Mouse (Mus musculus): ENCODE results near the gene Gm7173.
A peak's percentile ranks its signal among the peaks of the same experiment; 100 is the strongest.

Gm7173 gene

DNA sequence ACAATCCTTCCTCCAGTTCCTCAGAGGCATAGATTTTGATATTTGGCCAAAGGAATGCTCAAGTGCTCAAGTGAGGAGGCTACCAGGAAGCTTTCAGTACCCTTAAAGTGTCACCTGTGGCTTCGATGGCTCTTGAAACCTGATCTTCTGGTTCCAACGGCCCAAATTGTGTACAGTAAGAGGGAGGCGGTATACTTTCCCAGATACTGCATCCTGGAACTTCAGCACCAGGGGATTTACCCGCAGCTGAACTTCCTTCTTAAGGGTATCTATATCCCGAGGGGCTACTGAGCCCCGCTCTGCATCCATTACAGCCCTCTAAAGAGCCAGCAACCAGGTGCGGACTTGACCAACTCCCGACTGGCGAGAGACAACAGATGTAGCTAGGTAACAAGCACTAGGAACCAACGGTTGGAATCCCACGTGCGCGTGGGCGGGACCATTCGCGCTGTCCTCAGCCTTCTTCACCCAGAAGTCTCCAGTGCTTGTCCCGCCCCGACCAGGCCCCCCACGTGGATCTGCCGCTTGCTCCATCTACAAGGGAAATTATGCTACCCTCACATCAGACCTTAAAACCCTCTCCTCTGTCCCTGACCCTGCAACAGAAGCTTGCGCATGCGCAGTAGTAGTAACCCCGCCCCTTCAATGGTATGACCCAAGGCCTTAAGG, at the start of gene Gm7173:
Gm7173 (minus strand) TSS at position 309 of the 669 bp plus-strand sequence.
- peak in 1 of 2 experiments; percentile 1 for DNase-seq (ENCODE audit: low spot score in 2 of 2)

GRCm38 (mm10) chrX:79517646-79518016, 546 bp upstream of the Gm7173 start:
- no peak for DNase-seq (ENCODE audit: low spot score in 2 of 2)

DNA sequence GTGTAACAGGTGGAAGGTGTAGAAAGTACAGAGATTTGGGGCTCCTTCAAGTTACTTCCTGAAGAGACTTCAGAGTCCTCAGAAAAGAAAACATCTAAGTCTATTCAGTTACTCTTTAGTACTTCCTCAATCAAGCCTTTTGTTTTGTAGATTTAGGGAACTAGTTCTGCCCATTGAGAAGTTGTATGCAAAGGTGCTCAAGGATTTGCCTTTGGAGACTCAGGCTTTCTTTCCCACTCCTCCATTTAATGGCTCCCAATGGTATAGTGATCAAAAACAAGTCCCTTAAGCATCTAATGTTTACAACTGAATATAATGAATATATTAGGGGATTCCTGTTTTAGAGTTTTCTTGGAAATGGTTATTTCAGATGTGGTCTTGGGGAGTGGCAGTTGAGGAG, 200.3 kb downstream of the Gm7173 start:
- DNase-seq (ENCODE audit: low spot score in 2 of 2) = no peak
